Mouse (Mus musculus): ENCODE data around the gene Cnpy1.

Cnpy1 gene

GRCm38 (mm10) chr5:28165358-28166255 lies 80.0 kb downstream of the Cnpy1 start, which contains the start of gene En2:
TSS of gene En2 (plus strand) at chr5:28165694.
- peak; percentile 43 for DNase-seq (ENCODE audit: low read depth, low spot score)

GRCm38 (mm10) chr5:28163926-28164325 lies 81.7 kb downstream of the Cnpy1 start:
- DNase-seq (ENCODE audit: low read depth, low spot score) = no peak

- no peak for DNase-seq (ENCODE audit: low read depth, low spot score)
Observed at GRCm38 (mm10) chr5:28161938-28162402, 83.6 kb downstream of the Cnpy1 start.

- DNase-seq (ENCODE audit: low read depth, low spot score) = no peak
Observed at GRCm38 (mm10) chr5:28161383-28161937, 84.1 kb downstream of the Cnpy1 start.

DNA sequence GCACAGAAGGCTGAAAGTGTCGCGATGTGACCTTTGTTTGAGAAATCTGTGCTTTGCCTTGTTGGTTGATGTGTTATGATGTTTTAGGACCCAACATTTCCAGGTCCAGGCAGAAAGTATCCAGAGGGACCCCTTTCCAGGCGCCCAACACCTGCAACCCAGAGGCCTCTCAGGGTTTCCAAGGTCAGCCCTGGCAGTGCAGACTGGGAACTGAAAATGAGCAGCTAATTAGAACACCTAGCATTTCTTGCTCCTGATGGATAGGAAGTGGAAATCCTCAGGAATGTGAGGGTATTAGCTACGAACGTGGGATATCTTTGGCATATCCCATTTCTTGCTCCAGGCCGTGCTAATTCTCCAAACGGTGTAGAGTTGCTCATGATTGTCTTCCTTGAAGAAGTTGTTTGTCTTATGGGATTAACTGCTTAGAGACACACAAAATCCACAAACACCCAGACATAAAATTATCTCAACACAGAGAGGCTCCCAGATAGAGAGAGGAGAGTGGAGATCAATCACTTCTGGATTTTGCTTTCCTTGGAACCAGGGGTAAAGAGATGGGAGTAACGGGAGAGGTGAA lies 85.6 kb downstream of the Cnpy1 start:
- no peak for DNase-seq (ENCODE audit: low read depth, low spot score)

DNA sequence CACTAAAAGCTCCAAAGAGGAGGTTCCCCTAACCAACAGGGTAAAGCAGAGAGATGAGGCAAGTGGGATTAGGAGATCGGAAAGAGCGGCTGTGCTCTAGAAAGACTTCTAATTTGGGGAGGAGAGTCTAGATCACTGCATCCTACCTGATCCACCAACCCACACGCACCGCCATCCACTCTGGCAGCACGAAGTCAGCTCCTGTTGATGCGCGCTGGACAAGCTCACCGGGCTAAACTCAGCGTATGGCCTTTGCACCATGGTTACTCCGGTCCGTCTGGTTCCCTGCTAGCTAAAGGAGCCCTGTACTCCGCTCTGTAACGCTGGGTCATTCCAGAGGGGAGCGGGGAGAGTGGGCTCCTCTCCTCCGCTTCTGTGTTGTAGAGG lies 86.5 kb downstream of the Cnpy1 start:
- no peak for DNase-seq (ENCODE audit: low read depth, low spot score)

DNA sequence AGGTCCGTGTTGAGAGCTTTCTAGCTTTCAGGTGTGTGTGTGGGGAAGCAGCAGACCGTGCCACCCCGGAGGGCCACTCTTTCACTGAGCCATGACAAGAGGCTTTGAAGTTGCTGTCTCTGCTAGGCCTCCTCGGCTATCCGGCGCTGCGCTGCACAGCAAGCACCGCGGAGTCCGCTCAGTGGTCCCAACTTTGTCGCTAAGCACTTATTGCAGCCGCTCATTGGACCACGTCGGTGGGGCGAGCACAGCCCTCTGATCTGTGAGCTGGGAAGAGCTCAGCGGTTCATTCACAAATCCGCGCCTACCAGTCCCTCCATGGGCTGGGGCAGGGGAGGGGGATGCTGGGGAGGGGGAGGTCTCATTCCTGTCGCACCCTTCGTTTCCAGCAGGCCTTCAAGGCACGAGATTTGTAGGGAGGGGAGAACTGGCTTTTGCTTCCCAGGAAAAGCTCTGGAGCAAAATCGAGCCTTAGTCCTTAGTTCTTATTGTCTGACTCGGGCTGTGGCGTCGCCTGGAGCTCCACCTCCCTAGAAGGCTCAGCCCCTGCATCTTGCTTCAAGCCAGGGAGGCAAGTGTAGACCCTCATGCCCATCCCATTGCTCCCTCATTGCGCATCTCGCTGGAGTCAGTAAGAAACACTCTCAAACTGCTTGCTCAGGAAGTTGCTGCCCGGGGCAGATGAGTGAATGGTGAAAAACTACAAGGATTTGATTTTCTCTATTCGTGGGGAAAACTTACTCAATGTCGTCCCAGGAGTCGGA lies 87.1 kb downstream of the Cnpy1 start:
- no peak for DNase-seq (ENCODE audit: low read depth, low spot score)

DNA sequence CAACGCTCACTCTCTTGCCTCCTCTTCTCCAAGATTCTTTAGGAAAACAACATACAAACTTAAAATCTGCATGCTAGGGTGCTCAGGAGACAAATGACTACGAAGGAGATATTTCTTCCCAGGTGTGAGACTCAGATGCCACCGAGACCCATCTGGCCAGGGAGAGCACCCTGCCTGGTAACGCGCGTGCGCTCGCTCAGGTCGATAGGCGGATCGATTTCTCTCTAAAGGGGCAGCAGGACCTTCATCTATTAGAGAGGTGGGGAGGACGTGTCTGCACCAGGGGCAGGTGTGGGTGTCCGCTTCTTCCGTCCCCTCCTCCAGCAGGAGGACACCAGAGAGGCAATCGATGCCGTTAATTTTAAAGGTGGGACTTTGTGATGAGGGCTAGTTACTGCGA lies 87.8 kb downstream of the Cnpy1 start:
- no peak for DNase-seq (ENCODE audit: low read depth, low spot score)

DNA sequence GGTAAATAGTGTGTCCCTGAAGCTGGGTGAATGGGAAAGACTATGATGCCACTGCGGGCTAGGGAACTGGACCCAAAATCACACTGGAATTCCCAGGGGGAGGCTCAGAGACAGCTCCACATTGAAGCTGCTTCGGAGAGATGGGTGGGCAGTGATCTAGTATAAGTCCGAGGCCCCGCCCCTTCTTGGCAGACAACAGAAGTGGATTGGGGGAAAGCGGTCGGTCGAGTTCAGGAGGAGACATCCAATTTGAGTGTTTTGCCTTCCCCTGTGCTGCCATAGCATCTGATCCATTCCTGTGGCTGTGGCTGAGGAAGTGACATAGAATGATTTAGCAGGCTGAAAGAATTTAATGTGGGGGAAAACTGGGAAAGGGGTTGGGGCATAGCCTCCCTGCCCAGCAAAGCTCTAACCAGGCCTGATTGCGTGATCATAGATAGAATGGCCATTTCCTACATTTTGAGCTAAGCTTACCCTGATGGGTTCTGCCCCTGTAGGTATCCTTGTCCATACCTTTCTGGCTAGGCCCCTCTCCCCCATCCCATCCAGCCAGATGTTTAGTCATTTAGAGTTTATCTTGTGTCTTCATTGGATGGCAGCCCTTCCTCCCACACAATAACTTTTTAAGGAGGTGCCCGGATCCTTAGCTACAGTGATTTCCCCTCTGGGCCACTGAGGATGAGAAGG lies 88.4 kb downstream of the Cnpy1 start:
- DNase-seq (ENCODE audit: low read depth, low spot score) = no peak

All from retina, postnatal 7 days (tissue).